Mouse (Mus musculus): Measurements from ENCODE around the gene Gm49318. TPM values are rescaled to one million over a fixed set of nuclear protein-coding genes. Genes with fewer than 3 reads are reported as not detected.

The Gm49318 gene
- total RNA-seq, 2 experiments from 2014 or later: 2.1 to 2.3 TPM

- Histone ChIP-seq H3K27ac (no peak overlapping the region), H3K4me3 (no peak overlapping the region)
- no peak for TF ChIP-seq CTCF (IDR thresholded peaks at IDR 0.05)
- intact Hi-C loops (cut with DNase I): no loop called here
- DNase-seq (ENCODE audit: extremely low spot score in 1 of 2, low spot score in 2 of 2): no peak
Measured at GRCm38 (mm10) chr9:22017208-22017825, 53.7 kb downstream of the Gm49318 start.

GRCm38 (mm10) chr9:22016245-22016644 lies 54.8 kb downstream of the Gm49318 start:
- intact Hi-C loops (cut with DNase I): no loop called here
- TF ChIP-seq CTCF (IDR thresholded peaks at IDR 0.05): no peak
- Histone ChIP-seq H3K4me3 (no peak overlapping the region), H3K27ac (no peak overlapping the region)
- no peak for DNase-seq (ENCODE audit: extremely low spot score in 1 of 2, low spot score in 2 of 2)

- no peak overlapping the region for H3K4me3 ChIP-seq
- H3K27ac ChIP-seq: no peak overlapping the region
- intact Hi-C loops (cut with DNase I): no loop called here
- no peak for DNase-seq (ENCODE audit: extremely low spot score in 1 of 2, low spot score in 2 of 2)
- TF ChIP-seq CTCF (IDR thresholded peaks at IDR 0.05): no peak
Measured at GRCm38 (mm10) chr9:22012731-22013130, 58.3 kb downstream of the Gm49318 start.

DNA sequence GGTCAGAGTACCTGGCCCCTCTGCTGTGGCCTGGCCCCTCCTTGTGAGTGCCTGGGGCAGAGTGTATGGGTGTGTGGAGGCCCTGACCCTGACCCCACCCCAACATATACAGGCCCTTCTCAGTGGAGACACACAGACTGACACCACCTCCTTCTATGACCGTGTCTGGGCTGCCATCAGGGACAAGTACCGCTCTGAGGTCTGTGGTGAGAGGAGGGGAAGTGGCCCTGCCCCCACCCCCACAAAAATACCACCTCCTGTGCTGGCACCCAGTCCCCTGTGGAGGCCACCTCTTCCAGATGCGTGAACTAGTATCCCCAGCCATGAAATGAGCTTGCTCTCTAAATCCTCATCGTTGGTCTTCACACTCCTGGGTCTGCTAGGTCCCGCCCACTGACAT lies 60.0 kb downstream of the Gm49318 start:
- Histone ChIP-seq H3K4me3 (no peak overlapping the region), H3K27ac (no peak overlapping the region; the same call in 1 of the 2 replicates)
- TF ChIP-seq CTCF (IDR thresholded peaks at IDR 0.05): no peak
- no peak for DNase-seq (ENCODE audit: extremely low spot score in 1 of 2, low spot score in 2 of 2)
- intact Hi-C loops (cut with DNase I): no loop called here

GRCm38 (mm10) chr9:22004546-22004945 lies 66.5 kb downstream of the Gm49318 start:
- Histone ChIP-seq H3K27ac (no peak overlapping the region), H3K4me3 (no peak overlapping the region; the same call in 1 of the 2 replicates)
- intact Hi-C loops (cut with DNase I): loop anchor here (2.0 kb wide), 1 partner anchor 46 kb away; no protein-coding TSS in a partner anchor
- DNase-seq (ENCODE audit: extremely low spot score in 1 of 2, low spot score in 2 of 2): no peak
- TF ChIP-seq CTCF (IDR thresholded peaks at IDR 0.05): no peak

- H3K4me3 ChIP-seq: peak overlapping the region; percentile 82
- no peak for DNase-seq (ENCODE audit: extremely low spot score in 1 of 2, low spot score in 2 of 2)
- peak overlapping the region; percentile 89 for H3K27ac ChIP-seq
- intact Hi-C loops (cut with DNase I): loop anchor here (2.0 kb wide), 1 partner anchor 40 kb away; the partner anchor contains the start of gene Epor
- no peak for TF ChIP-seq CTCF (IDR thresholded peaks at IDR 0.05)
Measured at GRCm38 (mm10) chr9:22003163-22003554, 67.9 kb downstream of the Gm49318 start.

DNA sequence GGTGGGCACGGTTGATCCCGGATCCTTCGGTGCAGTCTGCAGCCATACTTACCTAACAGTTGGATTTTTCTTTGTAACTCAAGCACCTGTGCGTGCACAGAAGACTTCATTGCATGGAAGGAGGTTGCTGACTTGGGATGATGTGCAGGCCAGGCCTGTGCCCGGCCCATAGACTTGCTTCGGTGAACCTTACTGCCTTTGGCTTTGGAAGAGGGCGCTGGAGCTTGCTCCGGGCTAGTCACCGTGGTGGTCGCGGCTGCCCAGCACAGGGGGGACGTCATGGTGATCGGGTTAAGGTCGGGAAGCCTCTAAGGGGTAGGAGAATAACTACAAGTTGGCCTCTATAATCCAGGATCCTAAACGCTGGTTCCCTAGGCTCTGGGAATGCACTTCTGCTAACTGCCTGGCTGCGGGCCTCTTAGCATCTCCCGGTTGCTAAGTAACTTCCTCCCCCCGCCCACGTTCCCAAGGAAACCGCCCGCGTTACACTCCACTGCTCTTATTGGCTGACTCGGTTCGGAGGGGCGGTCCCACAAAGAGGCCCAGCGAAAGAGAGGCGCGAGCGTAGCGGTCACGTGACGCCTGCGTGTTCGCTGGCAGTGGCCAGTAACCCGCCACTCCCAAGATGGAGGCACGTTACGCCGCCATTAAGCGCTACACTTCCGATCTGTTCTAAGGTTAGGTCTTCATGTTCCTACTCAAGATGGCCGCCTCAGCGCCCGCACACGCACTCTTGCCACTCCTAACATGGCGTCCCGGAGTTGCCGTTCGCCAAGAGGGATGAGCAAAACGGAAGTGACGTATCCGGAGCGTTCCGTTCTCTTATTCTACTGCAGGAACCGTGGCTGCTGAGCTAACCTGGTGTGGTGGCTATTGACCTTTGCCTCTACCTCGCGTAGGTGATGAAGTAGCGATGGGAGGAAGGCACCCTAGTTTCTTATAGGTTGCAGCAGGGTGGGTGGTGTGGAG lies 68.6 kb downstream of the Gm49318 start, which contains the start of the genes Ccdc151 and Prkcsh:
Gene Ccdc151 (minus strand): TSS at position 441 of the 969 bp plus-strand sequence.
Gene Prkcsh (plus strand): TSS at position 613 of the 969 bp plus-strand sequence.
- intact Hi-C loops (cut with DNase I): loop anchor here (2.0 kb wide), 1 partner anchor 40 kb away; the partner anchor contains the start of gene Epor
- no peak for TF ChIP-seq CTCF (IDR thresholded peaks at IDR 0.05)
- peak within 1 kb of the TSS; percentile 89 for H3K27ac ChIP-seq
- peak; percentile 98 to 99 for DNase-seq (ENCODE audit: extremely low spot score in 1 of 2, low spot score in 2 of 2)
- peak within 1 kb of the TSS; percentile 82 for H3K4me3 ChIP-seq

DNA sequence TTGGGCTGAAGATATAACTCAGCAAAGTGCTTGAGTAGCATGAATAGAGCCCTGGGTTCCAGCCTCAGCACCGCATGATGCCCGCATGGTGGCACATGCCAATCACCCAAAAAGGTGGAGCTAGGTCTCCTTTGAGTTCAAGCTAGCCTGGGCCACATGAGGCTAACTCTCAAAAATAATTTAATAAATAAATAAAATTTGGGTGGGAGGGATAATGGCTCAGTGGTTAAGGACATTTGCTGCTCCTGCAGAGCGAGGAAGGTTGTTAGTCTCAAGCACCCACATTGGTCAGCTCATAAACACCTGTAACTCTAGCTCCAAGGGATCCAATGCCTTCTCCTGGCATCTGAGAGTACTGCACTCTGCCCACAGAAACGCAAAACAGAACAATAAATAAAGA lies 69.4 kb downstream of the Gm49318 start:
- peak; percentile 13; the same call in 1 of the 2 replicates for TF ChIP-seq CTCF (IDR thresholded peaks at IDR 0.05)
- H3K27ac ChIP-seq: no peak overlapping the region
- no peak for DNase-seq (ENCODE audit: extremely low spot score in 1 of 2, low spot score in 2 of 2)
- H3K4me3 ChIP-seq: peak overlapping the region; percentile 50
- intact Hi-C loops (cut with DNase I): loop anchor here (2.0 kb wide), 1 partner anchor 39 kb away; the partner anchor contains the start of gene Epor

- no peak for TF ChIP-seq CTCF (IDR thresholded peaks at IDR 0.05)
- intact Hi-C loops (cut with DNase I): no loop called here
- no peak overlapping the region for H3K4me3 ChIP-seq
- no peak overlapping the region for H3K27ac ChIP-seq
- DNase-seq (ENCODE audit: extremely low spot score in 1 of 2, low spot score in 2 of 2): no peak
Measured at GRCm38 (mm10) chr9:22000296-22000695, 70.8 kb downstream of the Gm49318 start.

DNA sequence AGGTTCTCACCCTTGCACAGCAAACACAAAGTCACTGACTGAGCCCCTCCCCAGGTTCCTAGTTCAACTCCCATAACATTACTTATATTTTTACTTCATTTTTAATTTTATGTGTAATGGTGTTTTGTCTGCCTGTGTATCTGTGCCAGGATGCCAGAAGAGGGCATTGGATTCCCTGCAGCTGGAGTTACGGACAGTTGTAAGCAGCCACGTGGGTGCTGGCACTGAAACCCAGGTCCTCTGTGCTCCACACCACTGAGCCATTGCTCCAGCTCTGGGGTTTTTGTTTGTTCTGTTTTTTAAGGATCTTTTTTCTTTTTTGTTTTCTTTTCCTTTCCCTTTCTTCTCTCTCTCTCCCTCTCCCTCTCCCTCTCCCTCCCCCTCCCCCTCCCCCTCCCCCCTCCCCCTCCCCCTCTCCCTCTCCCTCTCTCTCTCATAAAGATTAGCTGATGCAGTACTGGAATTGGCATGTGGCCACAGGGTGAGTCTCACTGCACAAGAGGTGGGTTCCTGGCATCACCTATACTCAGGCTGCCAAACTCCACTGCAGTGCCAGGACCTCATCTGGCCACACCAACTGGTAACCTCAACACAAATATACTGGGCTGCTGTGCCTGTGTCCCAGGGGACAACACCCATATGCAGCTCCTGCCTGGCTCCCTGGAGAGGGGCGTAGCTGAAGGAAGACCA lies 74.7 kb downstream of the Gm49318 start:
- DNase-seq (ENCODE audit: extremely low spot score in 1 of 2, low spot score in 2 of 2): no peak
- Histone ChIP-seq H3K4me3 (no peak overlapping the region), H3K27ac (no peak overlapping the region)
- intact Hi-C loops (cut with DNase I): no loop called here
- no peak for TF ChIP-seq CTCF (IDR thresholded peaks at IDR 0.05)

- DNase-seq (ENCODE audit: extremely low spot score in 1 of 2, low spot score in 2 of 2): no peak
- Histone ChIP-seq H3K27ac (no peak overlapping the region), H3K4me3 (no peak overlapping the region)
- intact Hi-C loops (cut with DNase I): no loop called here
- TF ChIP-seq CTCF (IDR thresholded peaks at IDR 0.05): no peak
Measured at GRCm38 (mm10) chr9:21992227-21992626, 78.8 kb downstream of the Gm49318 start.
